Mouse (Mus musculus) cerebellum, postnatal 14 days (tissue): ENCODE measurements at regions not wholly inside any gene's neighbourhood (a gene's known extent, or its start where the extent isn't known, plus 50 kb on each side); places are given as distances from the start of the nearest gene placed in this dataset.

Experiments used
- DNase-seq, 2 experiments: peaks; one replicate each; pipeline ENCODE4 v3.0.0; 2021; ENCODE audit warnings: mixed read lengths in 2 of 2

DNA sequence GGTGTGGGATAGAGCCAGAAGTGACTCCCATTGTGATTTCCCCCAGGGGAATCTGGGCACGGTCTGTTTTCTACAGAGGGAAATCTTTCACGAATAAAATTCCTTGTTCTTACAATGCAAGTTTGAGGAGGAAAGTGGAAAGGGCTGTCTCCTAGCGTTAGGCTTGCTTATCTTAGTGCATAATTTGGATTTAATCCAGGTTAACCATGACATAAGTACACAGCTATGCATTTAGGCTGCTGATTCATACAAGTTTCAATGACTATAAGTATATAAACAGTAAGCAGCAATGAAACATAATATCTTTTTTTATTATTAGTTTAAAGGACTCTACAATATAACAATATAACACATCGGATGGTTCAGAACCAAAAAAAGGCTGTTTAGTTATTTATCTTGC lies 74.6 kb upstream of the Arhgap21 start:
- DNase-seq, result no peak

DNA sequence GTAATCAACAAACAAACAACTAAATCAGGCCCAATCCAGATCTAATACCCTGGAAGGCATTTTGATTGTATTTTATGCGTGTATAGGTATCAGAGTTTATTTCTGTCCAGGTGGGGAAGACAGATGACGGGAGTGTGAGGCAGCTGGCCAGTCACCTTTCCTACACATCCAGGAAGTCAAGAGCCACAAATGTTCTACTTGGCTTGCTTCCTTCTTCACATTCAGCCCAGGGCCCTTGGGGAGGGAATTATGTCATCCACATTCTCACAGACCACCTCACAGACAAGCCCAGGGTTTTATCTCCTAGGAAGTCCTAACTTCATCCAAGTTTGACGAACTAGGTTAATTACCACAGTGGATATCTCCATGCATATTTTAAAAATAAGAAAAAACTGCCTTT lies 68.9 kb upstream of the Arhgap21 start:
- no peak for DNase-seq

DNA sequence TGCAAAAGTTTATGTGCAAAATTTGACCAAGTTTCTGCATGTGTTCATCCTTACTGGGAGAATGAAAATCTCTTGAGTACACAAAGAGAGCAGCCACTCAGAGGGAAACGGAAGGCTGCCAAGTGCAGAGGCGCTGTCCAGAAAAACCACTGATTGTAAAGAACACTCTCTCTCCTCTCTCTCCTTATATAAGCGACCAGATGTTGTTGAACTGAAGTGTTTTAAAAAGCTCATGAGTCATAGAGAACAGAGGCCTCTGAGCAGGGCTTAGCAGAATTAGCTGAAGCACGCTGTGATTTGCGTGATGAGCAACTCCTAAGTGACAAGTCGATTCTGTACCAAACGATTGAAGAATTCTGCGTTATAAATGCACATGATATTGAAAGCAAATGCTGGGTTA lies 68.5 kb upstream of the Arhgap21 start:
- no peak for DNase-seq

DNA sequence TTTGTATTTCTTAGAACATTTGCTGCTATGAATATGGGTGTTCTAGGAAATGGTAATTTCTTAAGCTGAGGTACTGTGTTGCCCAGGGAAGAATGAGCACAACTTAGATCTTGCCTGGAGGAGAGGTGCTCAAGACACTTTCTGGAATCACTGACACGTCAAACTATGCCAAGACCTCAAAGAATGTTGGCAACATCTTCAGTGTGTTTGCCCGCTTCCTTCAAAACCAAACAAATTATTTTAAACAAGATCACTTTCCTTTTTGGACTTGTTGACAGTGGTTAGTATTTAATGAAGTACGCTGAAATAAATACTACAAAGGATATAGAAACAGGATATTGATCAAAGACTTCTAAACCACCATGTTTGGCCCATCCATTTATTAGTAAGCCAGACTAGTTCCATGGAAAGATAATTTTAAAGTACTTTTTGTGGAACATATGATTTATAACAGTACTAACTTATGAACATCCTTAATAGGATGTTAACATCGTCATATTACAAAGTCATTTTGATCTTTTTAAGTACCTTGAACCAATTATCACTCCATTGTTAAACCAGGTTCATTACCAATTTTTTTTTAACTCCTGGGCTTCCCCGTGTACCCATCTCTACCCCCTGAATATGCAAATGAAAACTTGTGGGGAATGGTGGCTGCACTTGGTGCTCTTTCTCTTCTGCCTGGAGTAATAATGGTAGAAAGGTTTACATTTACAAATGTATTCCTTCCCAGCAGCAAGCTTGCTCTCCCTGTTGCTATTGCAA lies 67.4 kb upstream of the Arhgap21 start:
- no peak for DNase-seq

DNA sequence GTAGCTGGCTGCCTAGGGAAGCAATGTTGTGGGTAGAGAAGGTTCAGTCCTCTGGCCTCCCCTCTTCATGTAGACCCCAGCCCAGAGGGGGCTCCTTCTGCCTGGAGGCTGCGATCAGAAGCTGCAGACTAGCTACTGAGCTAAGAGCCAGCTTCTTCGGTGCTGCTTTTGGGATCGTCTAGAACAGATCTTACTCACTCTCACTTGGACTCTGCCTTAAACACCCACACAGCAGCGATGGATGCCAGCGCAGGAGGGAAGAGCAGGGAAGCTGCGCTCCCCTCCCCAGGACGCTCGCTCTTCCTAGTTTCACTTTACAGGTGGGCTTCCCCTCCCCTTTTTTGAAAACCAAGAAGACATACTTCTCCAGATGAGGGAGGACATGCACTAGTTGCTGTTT lies 66.0 kb upstream of the Arhgap21 start:
- no peak for DNase-seq

DNA sequence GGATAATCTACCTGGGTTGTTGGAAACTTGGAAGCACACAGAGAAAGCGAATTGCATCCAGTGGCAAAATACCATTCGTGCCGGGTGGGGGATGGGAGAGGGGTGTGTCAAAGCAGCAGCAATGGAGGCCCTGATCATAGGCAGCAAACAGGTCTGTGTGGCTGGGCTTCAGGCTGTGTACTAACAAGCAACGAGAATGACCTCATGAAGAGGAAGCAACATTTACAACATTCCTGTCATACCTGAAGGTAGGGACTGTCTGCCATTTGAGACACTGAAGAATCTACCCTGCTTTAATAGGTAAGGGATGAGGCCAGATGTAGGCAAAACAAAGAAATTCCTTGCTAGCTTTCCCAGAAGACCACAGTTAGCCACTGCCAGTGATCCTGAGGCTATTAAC lies 62.0 kb upstream of the Arhgap21 start:
- DNase-seq, result no peak

DNA sequence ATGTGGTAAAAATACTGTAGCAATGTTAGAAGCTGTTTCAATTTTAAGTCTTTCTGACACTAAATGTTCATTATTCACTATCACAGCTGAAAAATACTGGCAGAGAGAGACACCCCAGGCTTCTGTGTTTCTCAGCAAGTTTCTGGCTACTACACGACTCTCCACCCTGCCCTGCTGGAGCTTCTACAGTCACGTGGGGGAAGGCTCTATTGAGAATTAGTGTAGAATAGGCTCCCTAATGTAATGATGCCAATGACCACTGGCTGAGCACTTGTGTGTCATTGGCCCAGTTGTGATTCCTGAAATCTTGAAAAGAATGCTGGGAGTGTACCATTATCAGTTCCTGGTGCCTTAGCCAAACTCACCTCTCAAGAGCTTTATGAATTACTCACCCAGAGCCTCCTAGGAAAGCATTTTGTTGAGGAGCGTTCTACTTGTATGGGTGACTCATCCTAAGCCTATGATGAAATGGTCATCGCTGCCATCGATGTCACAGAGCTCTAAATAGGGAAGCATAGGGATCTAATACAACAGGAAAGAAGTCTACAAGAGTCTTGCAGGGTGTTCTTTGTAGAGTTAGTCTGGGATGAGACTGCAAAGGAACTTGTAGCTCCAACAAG lies 60.8 kb upstream of the Arhgap21 start:
- DNase-seq, result no peak

DNA sequence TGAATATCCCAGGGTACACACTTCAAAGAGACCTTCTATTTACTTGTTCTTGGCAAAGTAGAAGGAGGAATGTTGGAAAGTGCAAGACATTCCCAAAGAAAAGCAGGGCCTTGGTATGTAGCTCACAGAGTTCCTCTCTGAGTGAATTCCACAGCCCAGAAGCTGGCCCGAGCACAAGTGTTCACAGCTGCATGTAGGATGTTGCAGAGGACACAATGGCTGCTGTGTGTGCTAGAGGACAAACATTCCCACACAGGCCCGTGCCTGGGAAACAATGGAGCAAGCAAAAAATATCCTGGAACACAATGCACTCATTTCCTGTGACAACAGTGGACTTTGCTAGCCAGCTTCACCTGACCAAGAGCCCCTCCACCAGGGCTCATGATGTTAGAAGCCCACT lies 59.9 kb upstream of the Arhgap21 start:
- no peak for DNase-seq

DNA sequence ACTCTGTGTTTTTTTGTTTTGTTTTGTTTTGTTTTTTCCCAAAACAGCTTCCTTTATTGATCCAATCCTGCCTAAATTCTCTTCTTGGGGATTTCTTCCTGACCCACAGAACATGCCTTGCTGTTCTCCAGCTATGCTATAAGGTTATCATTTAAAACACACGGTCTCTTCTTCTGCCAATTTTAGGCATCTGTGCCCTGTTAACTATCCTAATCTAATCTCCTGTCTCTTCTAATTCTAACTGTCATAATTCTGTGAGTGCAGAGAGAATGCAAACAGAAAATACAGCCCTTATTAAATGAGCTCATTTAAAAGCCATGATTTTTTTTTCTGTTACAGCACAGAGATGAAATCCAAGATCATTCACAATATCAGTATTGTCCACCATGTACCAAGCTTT lies 49.9 kb upstream of the Arhgap21 start:
- DNase-seq, result no peak
